Mouse (Mus musculus) hematopoietic multipotent progenitor cell, adult 10-12 weeks (in vitro differentiated cells): ENCODE data around the gene Mmp8. TPM values are rescaled to one million over a fixed set of nuclear protein-coding genes. Genes with fewer than 3 reads are reported as not detected.

ENCODE experiments used
- polyA plus RNA-seq: library from polyadenylated mRNA; stranded (reverse); fragments of >175 nt; gene quantifications from 2 replicates; pipeline ENCODE4 v1.2.3, GENCODE M21; 2012; ENCODE audit warnings: low replicate concordance

Mmp8 gene
- polyA plus RNA-seq: 1.2 and 1.7 TPM in 2 replicates

GRCm38 (mm10) chr9:7558221-7559017, at the start of gene Mmp8:
Gene Mmp8, plus strand, starts transcription at chr9:7558456.

GRCm38 (mm10) chr9:7571162-7571561, 12.9 kb downstream of the Mmp8 start, which contains the start of gene Mmp27:
Gene Mmp27, plus strand, starts transcription at chr9:7571396.

Other genes with a start within 250 kb of the Mmp8 start
- 0.79 and 1.7 TPM in 2 replicates for gene Mmp12, start 214.1 kb upstream of the Mmp8 start, polyA plus RNA-seq
- gene Mmp1b, start 170.4 kb upstream of the Mmp8 start, polyA plus RNA-seq: not detected in 2 replicates
- gene Mmp3, start 112.6 kb upstream of the Mmp8 start, polyA plus RNA-seq: not detected in 2 replicates
- gene Mmp10, start 56.1 kb upstream of the Mmp8 start, polyA plus RNA-seq: not detected in 2 replicates
- gene Mmp27, start 12.9 kb downstream of the Mmp8 start, polyA plus RNA-seq: 0.07 TPM in 1 of 2 replicates, not detected in the other
- gene Mmp20, start 69.8 kb downstream of the Mmp8 start, polyA plus RNA-seq: not detected in 2 replicates
- gene Mmp7, start 133.6 kb downstream of the Mmp8 start, polyA plus RNA-seq: not detected in 2 replicates
- 124 and 240 TPM in 2 replicates for gene Tmem123, start 205.6 kb downstream of the Mmp8 start, polyA plus RNA-seq